Mouse (Mus musculus) hindbrain, embryonic 14.5 days (tissue): ENCODE results near the gene Neurl4. TPM values are rescaled to one million over a fixed set of nuclear protein-coding genes. Genes with fewer than 3 reads are reported as not detected.
"Not testable (repeated sequence)": the region's sequence is repeated elsewhere in the genome, so short reads cannot be mapped to it uniquely, and the experiment has no call there.

ENCODE experiments used
- ATAC-seq: fragments of 200-750 bp; cut with Nextera tagmentation; 2 replicates; pipeline ENCODE4 v1.8.0; 2017; ENCODE audit warnings: moderate number of reproducible peaks, mild to moderate bottlenecking, moderate TSS enrichment, moderate library complexity; ENCODE audit not compliant: low FRiP score
- DNase-seq: peaks from one replicate; pipeline ENCODE4 v3.0.0-alpha.2; 2015; ENCODE audit warnings: low spot score
- H3K27ac ChIP-seq: fragments of 300-500 bp; sonication (generic); 2 replicates; pipeline ENCODE4 v1.5.1; 2014; ENCODE audit warnings: mild to moderate bottlenecking, moderate library complexity
- H3K27me3 ChIP-seq: fragments of 300-500 bp; sonication (generic); 2 replicates; pipeline ENCODE4 v1.6.1; 2014; ENCODE audit warnings: mild to moderate bottlenecking, low read length, mixed read lengths; ENCODE audit not compliant: control insufficient read depth, insufficient read depth
- H3K36me3 ChIP-seq: fragments of 300-500 bp; sonication (generic); replicated peaks from 2 replicates; pipeline ENCODE4 v1.6.1; 2014; ENCODE audit not compliant: control insufficient read depth, insufficient read depth
- H3K4me1 ChIP-seq: fragments of 300-500 bp; sonication (generic); replicated peaks from 2 replicates; pipeline ENCODE4 v1.6.1; 2014; ENCODE audit warnings: antibody characterized with exemption, low read length, mixed read lengths; ENCODE audit not compliant: control insufficient read depth, insufficient read depth
- H3K4me2 ChIP-seq: fragments of 300-500 bp; sonication (generic); replicated peaks from 2 replicates; pipeline ENCODE4 v1.6.1; 2014; ENCODE audit warnings: mild to moderate bottlenecking, moderate library complexity
- H3K4me3 ChIP-seq: fragments of 300-500 bp; sonication (generic); replicated peaks from 2 replicates; pipeline ENCODE4 v1.5.1; 2014; ENCODE audit warnings: mild to moderate bottlenecking, low read length
- H3K9ac ChIP-seq: fragments of 300-500 bp; sonication (generic); 2 replicates; pipeline ENCODE4 v1.6.1; 2014
- H3K9me3 ChIP-seq: fragments of 300-500 bp; sonication (generic); 2 replicates; pipeline ENCODE4 v1.6.1; 2016; ENCODE audit warnings: low read length; ENCODE audit not compliant: control insufficient read depth
- WGBS: fragments of 180-500 bp; shearing (Covaris S2); extraction: QIAGEN DNeasy Blood & Tissue Kit; methylation state at CpG from one replicate; pipeline ENCODE4 v1.1.7; 2014; 5-methylcytosine and 5-hydroxymethylcytosine counted together
- polyA plus RNA-seq: library from polyadenylated mRNA; unstranded; fragments of >200 nt; fragmentation: Nextera tagmentation; extraction: Ambion mirVana; gene quantifications from 2 replicates; pipeline ENCODE4 v1.2.1, GENCODE M21; 2014

Neurl4 gene
- 25.6 and 28.1 TPM in 2 replicates for polyA plus RNA-seq

DNA sequence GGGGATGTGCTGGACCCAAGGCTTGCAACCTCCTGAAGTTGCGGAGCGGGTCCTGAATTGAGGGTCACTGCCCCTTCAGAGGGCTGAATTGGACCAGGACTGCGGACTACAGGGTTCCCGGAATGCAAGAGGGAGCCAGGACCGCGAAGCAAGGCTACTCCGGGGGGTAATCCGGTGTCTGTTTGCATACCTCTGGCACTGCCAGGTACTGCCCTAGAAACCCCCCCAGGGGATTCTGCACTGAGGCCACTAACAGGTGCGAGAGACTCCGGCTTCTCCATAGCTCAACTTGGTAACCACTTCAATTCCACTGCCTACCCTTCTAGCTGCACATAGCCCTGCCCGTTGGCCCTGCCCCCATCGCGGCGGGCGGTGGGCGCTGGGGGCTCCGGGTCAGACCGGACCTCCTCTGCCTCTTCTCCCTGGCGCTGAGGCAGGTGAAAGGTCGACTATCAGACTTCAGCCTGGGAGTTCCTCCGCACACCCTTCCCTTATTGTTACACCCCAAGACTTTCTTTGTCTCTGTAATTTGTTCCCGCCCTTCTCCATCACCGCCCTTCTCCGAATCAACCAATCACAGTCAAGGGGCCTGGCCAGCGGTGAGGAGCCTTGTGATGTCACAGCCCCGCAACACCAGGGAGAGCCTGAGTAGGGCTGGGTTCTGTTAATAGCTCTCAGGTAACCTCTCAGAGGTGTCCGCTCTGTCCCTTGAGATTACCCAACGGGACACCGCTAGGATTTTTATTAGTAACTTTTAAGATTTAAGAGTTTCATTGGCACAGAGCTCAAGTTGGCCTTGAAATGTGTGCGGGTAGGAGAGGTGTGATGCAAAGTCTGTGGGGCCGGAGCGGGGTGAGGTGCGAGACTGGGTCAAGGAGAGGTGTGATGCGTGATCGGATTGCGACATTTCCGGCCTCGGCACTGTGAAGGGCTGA lies at the start of gene Neurl4, which contains the start of gene 2810408A11Rik:
Gene Neurl4, plus strand, starts transcription at position 602 of the 935 bp plus-strand sequence.
Gene 2810408A11Rik, minus strand, starts transcription at position 517 of the 935 bp plus-strand sequence.
- Histone ChIP-seq H3K27ac (peak within 1 kb of the TSS; percentile 99), H3K27me3 (no peaks in the 10 kb centered on the region), H3K4me3 (peak within 1 kb of the TSS; percentile 93), H3K36me3 (peaks cover 22% of the 10 kb centered on the region), H3K4me2 (peak within 1 kb of the TSS; percentile 98), H3K9me3 (no peaks in the 10 kb centered on the region), H3K9ac (peak within 1 kb of the TSS; percentile 99), H3K4me1 (peaks cover 29% of the 10 kb centered on the region)
- peak; percentile 92 for ATAC-seq
- under 1% methylated on average over 38 of the region's 38 CpGs for WGBS
- peak; percentile 91 for DNase-seq

GRCm38 (mm10) chr11:69853994-69854393 lies 46.9 kb upstream of the Neurl4 start:
- Histone ChIP-seq H3K9ac (no peak overlapping the region), H3K36me3 (peaks cover 27% of the 10 kb centered on the region), H3K4me3 (no peak overlapping the region), H3K4me1 (no peaks in the 10 kb centered on the region), H3K27ac (no peak overlapping the region), H3K4me2 (no peak overlapping the region), H3K27me3 (peaks cover 16% of the 10 kb centered on the region), H3K9me3 (no peaks in the 10 kb centered on the region)
- DNase-seq (no peak), ATAC-seq (no peak)
- WGBS: 74% methylated on average over 7 of the region's 7 CpGs

GRCm38 (mm10) chr11:69854680-69855079 lies 46.2 kb upstream of the Neurl4 start:
- ATAC-seq (no peak), DNase-seq (no peak)
- H3K27ac ChIP-seq: no peak overlapping the region
- H3K4me3 ChIP-seq: no peak overlapping the region
- H3K36me3 ChIP-seq: peaks cover 20% of the 10 kb centered on the region
- H3K4me2 ChIP-seq: no peak overlapping the region
- WGBS: 88% methylated on average over 10 of the region's 10 CpGs
- H3K4me1 ChIP-seq: no peaks in the 10 kb centered on the region
- no peak overlapping the region for H3K9ac ChIP-seq
- H3K27me3 ChIP-seq: peaks cover 20% of the 10 kb centered on the region
- H3K9me3 ChIP-seq: no peaks in the 10 kb centered on the region

DNA sequence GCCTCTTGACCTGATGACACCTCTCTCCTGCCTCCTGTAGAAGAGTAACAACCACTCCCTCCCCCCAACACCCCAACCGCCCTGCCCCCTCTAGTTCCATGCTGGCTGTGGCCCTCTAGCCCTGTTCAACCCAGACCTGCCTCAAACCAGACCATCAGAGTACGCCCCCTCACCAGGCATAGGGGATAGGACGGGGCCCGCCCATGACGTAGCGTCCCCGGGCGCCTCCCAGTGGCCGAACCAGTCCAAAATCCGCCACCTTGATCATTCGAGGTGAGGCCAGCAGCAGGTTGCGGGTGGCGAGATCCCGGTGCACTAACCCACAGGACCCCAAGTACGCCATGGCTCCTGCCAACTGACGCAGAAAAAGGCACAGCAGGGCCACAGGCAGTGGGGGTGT lies 45.5 kb upstream of the Neurl4 start:
- DNase-seq: no peak
- no peak overlapping the region for H3K27ac ChIP-seq
- H3K9ac ChIP-seq: no peak overlapping the region
- no peak overlapping the region for H3K4me2 ChIP-seq
- WGBS: 16% methylated on average over 16 of the region's 16 CpGs
- peaks cover 23% of the 10 kb centered on the region for H3K27me3 ChIP-seq
- no peaks in the 10 kb centered on the region for H3K4me1 ChIP-seq
- H3K36me3 ChIP-seq: peaks cover 14% of the 10 kb centered on the region
- H3K9me3 ChIP-seq: no peaks in the 10 kb centered on the region
- ATAC-seq: no peak
- H3K4me3 ChIP-seq: no peak overlapping the region

GRCm38 (mm10) chr11:69858113-69858998 lies 42.5 kb upstream of the Neurl4 start, which contains the start of gene Tnk1:
Gene Tnk1 (minus strand): TSS chr11:69858730.
- ATAC-seq: no peak
- peaks cover 23% of the 10 kb centered on the region for H3K27me3 ChIP-seq

GRCm38 (mm10) chr11:69863729-69864128 lies 37.1 kb upstream of the Neurl4 start:
- H3K36me3 ChIP-seq, H3K9ac ChIP-seq, ATAC-seq, H3K4me2 ChIP-seq, H3K4me3 ChIP-seq, H3K9me3 ChIP-seq, H3K4me1 ChIP-seq, DNase-seq, H3K27ac ChIP-seq: not testable (repeated sequence)
- peaks cover 10% of the 10 kb centered on the region; the same call in 1 of the 2 replicates for H3K27me3 ChIP-seq
- 77% methylated on average over 3 of the region's 3 CpGs for WGBS

More at GRCm38 (mm10) chr11:69858113-69858998, 42.5 kb upstream of the Neurl4 start, which contains the start of gene Tnk1:
- H3K27ac ChIP-seq: no peak within 1 kb of the TSS
- H3K4me1 ChIP-seq: no peaks in the 10 kb centered on the region
- H3K4me3 ChIP-seq: no peak within 1 kb of the TSS
- no peak for DNase-seq
- no peaks in the 10 kb centered on the region for H3K9me3 ChIP-seq
- H3K9ac ChIP-seq: no peak within 1 kb of the TSS
- H3K36me3 ChIP-seq: no peaks in the 10 kb centered on the region
- WGBS: 22% methylated on average over 30 of the region's 30 CpGs
- H3K4me2 ChIP-seq: no peak within 1 kb of the TSS

DNA sequence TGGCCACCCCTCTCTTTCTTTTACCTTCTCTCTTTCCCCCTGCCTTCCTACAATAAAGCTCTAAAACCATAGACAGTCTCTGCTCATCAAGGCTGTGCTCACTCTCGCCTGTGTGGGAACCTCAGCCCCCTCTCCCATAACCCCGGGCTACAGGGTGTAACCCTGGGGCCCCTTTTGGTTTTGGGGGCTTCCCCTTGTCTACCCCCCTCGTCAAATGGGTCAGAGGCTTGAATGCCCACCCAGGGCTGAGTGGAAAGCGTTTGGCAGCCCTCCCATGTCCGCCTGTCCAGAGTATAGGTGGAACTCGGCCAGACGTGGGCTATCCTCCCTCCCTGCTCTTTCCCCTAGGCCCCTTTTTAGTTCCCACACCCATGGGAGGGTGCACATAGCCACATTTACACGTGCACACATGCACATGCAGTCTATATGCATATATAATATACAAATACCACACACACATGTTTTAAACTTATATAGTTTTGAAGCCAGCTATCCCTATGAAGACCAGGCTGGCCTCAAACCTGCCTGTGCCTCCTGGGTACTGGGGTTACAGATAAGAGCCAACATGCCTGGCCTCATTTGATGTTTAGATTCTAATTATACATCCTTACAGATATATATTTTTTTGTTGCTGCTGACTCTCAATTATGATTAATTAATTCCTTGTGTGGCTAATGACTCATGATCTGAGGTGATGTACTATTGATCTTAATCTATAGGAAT lies 36.6 kb upstream of the Neurl4 start:
- no peak for DNase-seq
- ATAC-seq: no peak
- Histone ChIP-seq H3K27me3 (0 out of 2 replicates have a peak, but pooled peaks cover 4% of the 10 kb centered on the region), H3K27ac (no peak overlapping the region), H3K4me1 (no peaks in the 10 kb centered on the region), H3K9me3 (no peaks in the 10 kb centered on the region), H3K4me2 (no peak overlapping the region), H3K4me3 (no peak overlapping the region), H3K36me3 (no peaks in the 10 kb centered on the region), H3K9ac (no peak overlapping the region)
- 56% methylated on average over 8 of the region's 8 CpGs for WGBS

DNA sequence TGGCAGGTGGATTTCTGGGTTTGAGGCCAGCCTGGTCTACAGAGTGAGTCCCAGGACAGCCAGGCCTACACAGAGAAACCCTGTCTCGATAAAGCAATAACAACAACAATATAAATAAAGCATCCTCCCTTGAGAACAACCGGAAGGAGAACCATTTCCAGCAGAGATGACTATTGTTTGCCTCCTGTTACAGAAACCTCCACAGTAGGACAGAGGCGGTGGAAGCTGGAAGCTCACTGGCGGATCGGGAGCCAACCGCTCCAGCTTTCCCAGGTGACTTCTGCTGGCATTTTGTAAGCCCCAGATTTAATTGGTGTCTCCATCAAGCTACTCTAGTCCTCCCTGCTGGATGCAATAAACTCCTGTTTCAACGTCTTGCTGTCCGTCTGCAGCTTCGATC lies 35.3 kb upstream of the Neurl4 start:
- ATAC-seq: no peak
- no peaks in the 10 kb centered on the region for H3K4me1 ChIP-seq
- DNase-seq: no peak
- H3K4me3 ChIP-seq: no peak overlapping the region
- no peak overlapping the region for H3K9ac ChIP-seq
- 78% methylated on average over 9 of the region's 9 CpGs for WGBS
- no peaks in the 10 kb centered on the region for H3K36me3 ChIP-seq
- no peak overlapping the region for H3K27ac ChIP-seq
- no peaks in the 10 kb centered on the region for H3K9me3 ChIP-seq
- no peaks in the 10 kb centered on the region for H3K27me3 ChIP-seq
- H3K4me2 ChIP-seq: no peak overlapping the region
